Mouse (Mus musculus) limb, embryonic 15.5 days (tissue): ENCODE results near the gene Med26. TPM values are rescaled to one million over a fixed set of nuclear protein-coding genes. Genes with fewer than 3 reads are reported as not detected.

ENCODE experiments used
- ATAC-seq: fragments of 200-750 bp; cut with Nextera tagmentation; 2 replicates; pipeline ENCODE4 v1.8.0; 2017; ENCODE audit warnings: low read depth, moderate TSS enrichment; ENCODE audit not compliant: insufficient number of reproducible peaks, low FRiP score, low TSS enrichment
- H3K27ac ChIP-seq: fragments of 300-500 bp; sonication (generic); 2 replicates; pipeline ENCODE4 v1.5.1; 2015; ENCODE audit warnings: moderate library complexity, mild to moderate bottlenecking, inconsistent platforms
- H3K27me3 ChIP-seq: fragments of 300-500 bp; sonication (generic); 2 replicates; pipeline ENCODE4 v1.6.1; 2015; ENCODE audit warnings: inconsistent platforms
- H3K36me3 ChIP-seq: fragments of 300-500 bp; sonication (generic); 2 replicates; pipeline ENCODE4 v1.6.1; 2015; ENCODE audit warnings: inconsistent platforms
- H3K4me1 ChIP-seq: fragments of 300-500 bp; sonication (generic); 2 replicates; pipeline ENCODE4 v1.6.1; 2015; ENCODE audit warnings: inconsistent platforms
- H3K4me2 ChIP-seq: fragments of 300-500 bp; sonication (generic); 2 replicates; pipeline ENCODE4 v1.6.1; 2015; ENCODE audit warnings: mild to moderate bottlenecking, inconsistent platforms
- H3K4me3 ChIP-seq: fragments of 300-500 bp; sonication (generic); 2 replicates; pipeline ENCODE4 v1.5.1; 2015; ENCODE audit warnings: mild to moderate bottlenecking, inconsistent platforms
- H3K9ac ChIP-seq: fragments of 300-500 bp; sonication (generic); 2 replicates; pipeline ENCODE4 v1.6.1; 2015; ENCODE audit warnings: inconsistent platforms
- H3K9me3 ChIP-seq: fragments of 300-500 bp; sonication (generic); 2 replicates; pipeline ENCODE4 v1.6.1; 2016; ENCODE audit warnings: inconsistent platforms
- WGBS: fragments of 180-500 bp; shearing (Covaris S2); methylation state at CpG from one replicate; pipeline ENCODE4 v1.1.7; 2015; 5-methylcytosine and 5-hydroxymethylcytosine counted together
- polyA plus RNA-seq: library from polyadenylated mRNA; unstranded; fragments of >200 nt; fragmentation: Nextera tagmentation; extraction: Ambion mirVana; gene quantifications from 2 replicates; pipeline ENCODE4 v1.2.1, GENCODE M21; 2015

Med26 gene
- polyA plus RNA-seq, 1 experiment from 2014 or later = 19.5 TPM

DNA sequence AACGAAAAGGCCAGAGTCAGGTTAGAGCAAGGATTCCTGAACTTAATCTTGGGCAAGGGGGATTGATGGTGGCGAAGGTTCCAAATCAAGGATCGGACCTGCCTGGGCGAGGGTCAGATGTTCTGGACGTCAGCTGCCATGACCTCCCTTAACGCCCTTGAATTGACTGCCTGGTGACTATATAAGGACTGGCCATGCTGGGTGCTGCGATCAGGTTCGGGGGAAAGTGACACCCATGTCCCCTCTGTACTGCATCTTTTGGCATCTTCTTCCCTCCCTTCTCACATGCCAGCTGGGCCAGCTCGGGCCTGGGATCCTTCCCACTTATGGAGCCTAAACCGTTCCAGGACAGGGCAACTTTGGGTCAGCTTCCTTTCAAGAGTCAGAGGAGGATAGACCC lies 24.4 kb upstream of the Med26 start:
- H3K27ac ChIP-seq = 0 out of 2 replicates have a peak overlapping the region, but pooled peaks have one; percentile 97
- H3K9ac ChIP-seq = peak overlapping the region; percentile 57
- H3K9me3 ChIP-seq = no peaks in the 10 kb centered on the region
- ATAC-seq = no peak
- H3K36me3 ChIP-seq = peaks cover 21% of the 10 kb centered on the region
- H3K4me2 ChIP-seq = peak overlapping the region; percentile 90
- 3% methylated on average over 10 of the region's 10 CpGs for whole genome bisulfite sequencing
- H3K4me3 ChIP-seq = peak overlapping the region; percentile 69
- peaks cover 20% of the 10 kb centered on the region for H3K4me1 ChIP-seq
- H3K27me3 ChIP-seq = no peaks in the 10 kb centered on the region

DNA sequence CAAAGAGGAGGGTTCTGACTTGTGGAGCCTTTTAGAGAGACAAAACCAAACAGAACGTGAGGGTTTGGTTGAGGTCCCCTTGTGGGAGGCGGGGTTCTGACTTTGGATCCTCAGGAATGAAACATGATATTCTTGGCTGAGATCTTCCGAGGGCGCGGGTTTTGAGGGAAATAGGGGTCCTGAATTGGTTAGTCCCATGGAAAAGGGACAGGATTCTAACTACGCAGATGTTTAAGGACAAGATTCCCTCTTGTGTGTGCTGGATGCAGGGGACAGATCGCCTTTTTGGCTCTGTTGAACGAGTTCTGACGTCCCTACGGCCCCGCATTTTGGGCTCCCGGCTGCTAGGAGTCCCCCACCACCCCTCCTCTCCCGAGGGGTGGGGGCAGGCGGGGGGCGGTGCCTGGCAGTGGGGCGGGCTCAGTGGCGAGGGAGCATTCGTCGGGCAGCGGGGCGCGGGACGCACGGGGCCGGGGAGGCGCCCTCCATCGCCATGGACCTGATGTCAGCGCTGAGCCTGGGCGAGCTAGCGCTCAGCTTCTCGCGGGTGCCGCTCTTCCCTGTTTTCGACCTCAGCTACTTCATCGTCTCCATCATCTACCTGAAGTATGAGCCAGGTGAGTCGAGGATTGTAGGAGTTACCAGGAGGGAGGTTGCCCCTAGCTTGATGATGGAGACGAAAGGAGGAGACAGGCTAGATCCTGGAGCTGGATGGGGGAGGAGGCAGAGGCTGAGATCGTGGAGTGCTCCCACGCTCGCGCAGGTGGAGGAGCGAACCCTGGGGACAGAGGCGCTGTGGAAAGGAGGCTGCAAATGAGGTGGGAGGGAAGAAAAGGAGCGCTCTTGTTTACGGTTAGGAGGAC lies 23.8 kb upstream of the Med26 start, which contains the start of gene Tmem38a:
Gene Tmem38a (plus strand): TSS at position 445 of the 863 bp plus-strand sequence.
- H3K4me2 ChIP-seq = peak within 1 kb of the TSS; percentile 90
- peak; percentile 15; the same call in 1 of the 2 replicates for ATAC-seq

DNA sequence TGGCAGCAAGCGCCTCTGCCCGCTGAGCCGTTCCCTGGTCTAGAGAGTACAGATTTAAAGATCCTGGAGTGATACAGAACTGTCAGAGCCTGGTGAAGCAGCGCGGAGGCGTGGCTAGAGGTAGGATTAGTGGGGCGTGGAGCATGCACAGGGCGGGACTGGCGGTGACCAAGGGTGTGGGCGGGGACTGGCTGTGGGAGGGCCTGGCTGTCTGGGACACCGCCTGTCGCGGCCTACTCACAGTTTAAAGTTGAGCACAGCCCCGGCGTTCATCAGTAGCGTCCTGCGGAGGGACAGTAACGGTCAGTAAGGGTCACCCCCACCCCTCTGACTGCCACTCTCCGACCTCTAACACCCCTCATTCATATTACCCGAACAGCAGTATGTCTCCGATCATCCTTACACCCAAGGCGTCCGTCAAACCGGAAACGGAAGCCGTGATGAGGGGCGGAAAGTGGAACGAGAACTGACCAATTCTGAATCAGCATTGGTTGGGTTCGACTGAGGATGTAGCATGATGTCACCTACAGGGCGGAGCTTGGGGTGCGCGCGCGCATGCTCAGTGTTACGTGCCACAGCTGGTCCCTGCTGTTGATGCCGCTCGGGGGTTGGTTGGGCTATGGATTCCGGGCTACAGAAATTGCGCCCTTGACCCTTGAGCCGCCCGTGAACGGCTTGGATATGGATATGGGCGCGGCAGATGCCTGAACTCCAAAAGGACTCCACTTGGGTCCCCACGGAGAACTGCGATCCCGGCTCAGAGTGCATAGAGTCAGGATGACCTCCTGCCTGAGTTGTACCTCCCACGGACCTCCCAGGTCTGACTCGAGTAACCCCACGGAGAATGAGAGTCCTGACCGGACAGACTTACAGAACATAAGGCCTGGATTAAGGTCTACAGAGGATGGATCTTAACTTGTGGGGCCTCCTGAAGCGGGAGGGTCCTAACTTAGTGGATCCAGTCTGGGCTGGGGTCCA lies 22.9 kb upstream of the Med26 start, which contains the start of gene Smim7:
Gene Smim7 (minus strand): TSS at position 456 of the 978 bp plus-strand sequence.
- H3K4me2 ChIP-seq = peak within 1 kb of the TSS; percentile 90
- peaks cover 37% of the 10 kb centered on the region for H3K36me3 ChIP-seq
- H3K27me3 ChIP-seq = no peaks in the 10 kb centered on the region
- H3K4me1 ChIP-seq = peaks cover 20% of the 10 kb centered on the region
- H3K9me3 ChIP-seq = no peaks in the 10 kb centered on the region
- H3K27ac ChIP-seq = peak within 1 kb of the TSS; percentile 97
- under 1% methylated on average over 52 of the region's 52 CpGs for WGBS
- ATAC-seq = peak; percentile 98
- peak within 1 kb of the TSS; percentile 69 for H3K4me3 ChIP-seq
- H3K9ac ChIP-seq = peak within 1 kb of the TSS; percentile 57

More for the DNA sequence above, 23.8 kb upstream of the Med26 start, which contains the start of gene Tmem38a:
- peaks cover 20% of the 10 kb centered on the region for H3K4me1 ChIP-seq
- peak within 1 kb of the TSS; percentile 97 for H3K27ac ChIP-seq
- peak within 1 kb of the TSS; percentile 57 for H3K9ac ChIP-seq
- no peaks in the 10 kb centered on the region for H3K27me3 ChIP-seq
- peak within 1 kb of the TSS; percentile 69 for H3K4me3 ChIP-seq
- H3K9me3 ChIP-seq = no peaks in the 10 kb centered on the region
- whole genome bisulfite sequencing = under 1% methylated on average over 45 of the region's 45 CpGs
- H3K36me3 ChIP-seq = peaks cover 27% of the 10 kb centered on the region

DNA sequence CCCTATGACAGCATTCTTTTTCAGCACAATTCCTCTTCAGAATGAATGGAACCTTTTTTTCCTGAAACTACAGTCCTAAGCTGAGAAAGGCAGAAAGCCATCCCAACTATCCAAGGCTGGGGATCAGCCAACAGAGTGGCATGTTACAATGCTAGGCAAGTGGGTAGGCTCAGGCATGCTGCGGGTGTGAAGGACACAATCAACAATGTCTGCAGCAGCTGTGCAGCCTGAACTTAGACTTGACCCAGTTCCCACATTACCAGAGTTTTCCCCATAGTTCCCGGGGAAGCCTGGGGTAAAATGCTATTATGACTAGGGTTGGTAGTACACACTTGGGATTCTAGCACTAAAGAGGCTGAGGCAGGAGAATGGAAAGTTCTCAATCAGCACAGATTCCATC lies 17.9 kb upstream of the Med26 start:
- Histone ChIP-seq H3K36me3 (peaks cover 60% of the 10 kb centered on the region), H3K27me3 (no peaks in the 10 kb centered on the region), H3K4me3 (no peak overlapping the region), H3K4me2 (no peak overlapping the region), H3K9me3 (no peaks in the 10 kb centered on the region), H3K9ac (no peak overlapping the region), H3K27ac (no peak overlapping the region), H3K4me1 (peaks cover 11% of the 10 kb centered on the region)
- WGBS = 99% methylated on average over 2 of the region's 2 CpGs
- ATAC-seq = no peak

DNA sequence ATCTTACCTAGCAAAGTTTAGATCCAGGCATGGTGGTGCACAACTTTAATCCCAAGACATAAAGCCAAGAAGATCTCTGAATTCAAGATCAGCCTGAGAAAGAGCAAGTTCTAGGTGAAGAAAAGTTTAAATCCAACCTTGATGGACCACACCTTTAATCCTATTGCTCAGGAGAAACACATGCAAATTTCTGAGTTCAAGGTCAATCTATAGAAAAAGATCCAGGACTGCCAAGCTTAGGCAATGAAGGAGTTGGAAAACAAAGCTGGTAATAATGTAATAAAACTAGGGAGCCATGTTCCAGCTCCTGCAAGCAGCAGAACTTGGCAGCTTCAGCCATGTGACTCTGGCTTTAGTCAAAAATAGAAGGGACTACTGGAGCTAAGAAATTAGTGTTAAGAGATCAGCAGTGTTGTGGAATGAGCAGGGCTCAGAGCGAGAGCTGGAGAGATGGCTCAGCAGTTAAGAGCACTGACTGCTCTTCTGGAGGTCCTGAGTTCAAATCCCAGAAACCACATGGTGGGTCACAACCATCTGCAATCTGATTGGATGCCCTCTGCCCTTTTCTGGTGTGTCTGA lies 13.1 kb upstream of the Med26 start:
- Histone ChIP-seq H3K27me3 (no peaks in the 10 kb centered on the region), H3K4me2 (no peak overlapping the region), H3K4me1 (no peaks in the 10 kb centered on the region), H3K9ac (no peak overlapping the region), H3K27ac (no peak overlapping the region), H3K4me3 (no peak overlapping the region), H3K9me3 (no peaks in the 10 kb centered on the region), H3K36me3 (peaks cover 48% of the 10 kb centered on the region)
- WGBS = 89% methylated on average over 1 of the region's 1 CpGs
- ATAC-seq = no peak

DNA sequence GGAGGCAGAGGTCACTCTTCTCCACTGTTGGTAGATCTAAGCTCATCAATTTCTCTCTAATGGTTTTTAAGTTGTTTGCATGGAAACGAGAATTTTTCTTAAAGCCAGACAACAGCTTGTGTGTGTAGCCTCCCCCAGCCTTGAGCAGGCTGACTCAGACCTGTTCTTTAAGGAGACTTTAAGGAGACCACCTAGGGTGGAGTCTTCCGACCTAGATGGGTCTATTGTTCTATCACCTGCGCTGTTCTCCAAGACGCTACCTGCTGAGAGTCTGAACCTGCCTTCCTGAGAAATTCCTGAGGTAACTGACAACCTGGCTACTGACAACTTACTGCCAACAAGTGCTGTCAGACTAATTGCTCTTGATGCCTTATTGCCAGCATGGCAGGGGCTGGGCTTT lies 7.7 kb upstream of the Med26 start:
- WGBS = 50% methylated on average over 4 of the region's 4 CpGs
- Histone ChIP-seq H3K4me1 (no peaks in the 10 kb centered on the region), H3K27me3 (no peaks in the 10 kb centered on the region), H3K9ac (no peak overlapping the region), H3K4me3 (no peak overlapping the region), H3K4me2 (no peak overlapping the region), H3K27ac (no peak overlapping the region), H3K9me3 (no peaks in the 10 kb centered on the region), H3K36me3 (peaks cover 37% of the 10 kb centered on the region)
- no peak for ATAC-seq

DNA sequence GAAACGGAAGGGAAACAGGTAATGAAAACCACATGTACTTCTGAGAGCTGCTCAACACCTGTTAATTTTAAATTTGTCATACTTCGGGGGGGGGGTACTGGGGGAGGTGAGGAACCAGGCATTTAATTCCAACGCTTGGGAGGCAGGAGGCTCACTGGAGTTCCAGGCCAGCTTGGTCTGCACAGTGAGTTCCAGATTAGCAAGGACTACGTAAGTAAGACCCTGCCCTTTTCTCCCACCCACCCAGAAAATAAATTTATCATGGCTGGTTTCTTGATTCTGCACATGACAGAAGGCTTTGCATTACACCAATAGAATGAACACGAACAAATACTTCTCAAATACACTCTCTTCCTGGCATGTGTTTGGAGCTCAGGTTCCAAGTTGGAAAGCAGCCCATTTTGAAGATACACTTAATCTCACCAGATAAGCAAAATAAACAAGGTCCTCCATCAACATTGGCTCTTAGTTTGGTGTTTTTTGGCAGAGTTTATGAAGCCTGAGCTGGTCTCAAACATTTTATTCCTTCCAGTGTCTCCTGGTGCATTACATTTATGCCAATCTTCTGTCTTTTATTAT lies 1.3 kb upstream of the Med26 start:
- Histone ChIP-seq H3K9me3 (no peaks in the 10 kb centered on the region), H3K4me1 (peaks cover 19% of the 10 kb centered on the region), H3K9ac (peak overlapping the region; percentile 80; the same call in 1 of the 2 replicates), H3K27ac (peak overlapping the region; percentile 96), H3K4me3 (peak overlapping the region; percentile 73), H3K4me2 (peak overlapping the region; percentile 75), H3K27me3 (no peaks in the 10 kb centered on the region), H3K36me3 (peaks cover 18% of the 10 kb centered on the region)
- WGBS = 8% methylated on average over 5 of the region's 5 CpGs
- no peak for ATAC-seq

DNA sequence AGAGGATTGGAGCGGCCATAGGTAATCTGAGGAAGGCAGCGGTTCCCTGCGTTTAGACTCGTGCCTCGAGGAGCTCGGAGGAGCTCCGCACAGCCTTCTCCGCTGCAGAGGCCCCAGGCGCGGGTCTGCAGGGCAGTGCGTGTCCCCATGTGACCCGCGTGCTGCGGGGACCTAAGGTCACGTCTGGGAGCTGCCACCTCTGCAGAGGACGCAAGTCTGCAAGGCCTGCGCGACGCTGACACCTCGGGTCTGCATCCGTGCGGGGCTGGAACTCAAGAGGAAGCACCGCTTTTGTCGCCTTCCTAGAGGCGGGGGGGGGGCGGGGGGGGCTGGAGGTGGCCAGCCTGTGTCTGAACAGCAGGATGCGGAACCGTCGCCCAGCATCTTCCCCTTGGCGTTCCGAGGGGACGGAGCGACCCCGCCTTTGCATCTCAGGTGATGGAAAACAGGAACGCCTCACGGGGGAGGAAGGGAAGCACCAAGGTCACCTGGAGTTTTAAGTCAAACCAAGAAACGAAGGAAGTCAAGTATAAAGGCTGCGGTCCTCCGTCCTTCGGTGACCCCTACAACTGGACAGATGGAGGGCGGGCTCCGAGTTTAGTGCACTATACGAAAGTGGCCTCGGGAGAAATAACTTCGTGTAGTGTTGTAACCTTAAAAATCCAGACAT lies 709 bp upstream of the Med26 start:
- no peak; the same call in 1 of the 2 replicates for ATAC-seq
- peak overlapping the region; percentile 96 for H3K27ac ChIP-seq
- under 1% methylated on average over 41 of the region's 45 CpGs for WGBS

DNA sequence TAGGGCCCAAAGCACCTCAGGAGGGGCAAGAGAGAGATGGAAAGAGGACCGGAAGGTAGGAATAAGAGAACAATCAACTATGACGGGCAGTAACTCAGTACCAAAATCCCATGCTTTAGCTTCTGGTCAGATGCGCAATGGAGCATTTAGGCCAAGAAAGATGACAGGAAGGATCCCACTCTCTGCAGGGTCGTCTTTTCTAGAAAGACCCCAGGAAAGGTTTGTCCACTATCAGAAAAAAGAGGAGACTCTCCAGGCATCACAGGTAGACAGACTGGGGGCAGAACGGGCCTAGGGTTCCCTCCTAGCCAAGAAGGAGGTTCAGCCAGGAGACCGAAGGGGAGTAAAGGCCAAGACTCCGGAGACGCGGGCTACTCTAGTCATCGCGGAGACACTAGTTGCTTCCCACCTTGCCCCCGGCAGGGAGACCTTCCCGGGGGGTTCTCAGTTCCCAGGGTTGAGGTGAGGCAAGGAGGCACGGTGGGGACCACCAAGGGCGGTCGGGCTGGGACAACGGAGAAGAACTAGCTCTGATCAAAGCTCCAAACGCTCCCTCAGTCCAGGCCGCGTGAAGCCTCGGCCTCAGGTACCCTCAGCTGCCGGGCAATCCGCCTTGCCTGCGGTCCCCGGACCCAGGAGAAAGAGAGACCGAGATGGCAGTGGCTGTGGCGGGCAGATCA lies 808 bp downstream of the Med26 start:
- Histone ChIP-seq H3K27ac (peak overlapping the region; percentile 85), H3K9me3 (no peaks in the 10 kb centered on the region), H3K4me2 (peak overlapping the region; percentile 77), H3K4me3 (peak overlapping the region; percentile 73), H3K27me3 (no peaks in the 10 kb centered on the region), H3K4me1 (peaks cover 19% of the 10 kb centered on the region), H3K36me3 (peaks cover 16% of the 10 kb centered on the region), H3K9ac (peak overlapping the region; percentile 86)
- WGBS = 2% methylated on average over 27 of the region's 27 CpGs
- no peak for ATAC-seq

More for the DNA sequence above, 709 bp upstream of the Med26 start:
- no peaks in the 10 kb centered on the region for H3K9me3 ChIP-seq
- peak overlapping the region; percentile 75 for H3K4me2 ChIP-seq
- H3K4me1 ChIP-seq = peaks cover 19% of the 10 kb centered on the region
- H3K36me3 ChIP-seq = peaks cover 21% of the 10 kb centered on the region
- peak overlapping the region; percentile 80 for H3K9ac ChIP-seq
- H3K4me3 ChIP-seq = peak overlapping the region; percentile 73
- no peaks in the 10 kb centered on the region for H3K27me3 ChIP-seq

DNA sequence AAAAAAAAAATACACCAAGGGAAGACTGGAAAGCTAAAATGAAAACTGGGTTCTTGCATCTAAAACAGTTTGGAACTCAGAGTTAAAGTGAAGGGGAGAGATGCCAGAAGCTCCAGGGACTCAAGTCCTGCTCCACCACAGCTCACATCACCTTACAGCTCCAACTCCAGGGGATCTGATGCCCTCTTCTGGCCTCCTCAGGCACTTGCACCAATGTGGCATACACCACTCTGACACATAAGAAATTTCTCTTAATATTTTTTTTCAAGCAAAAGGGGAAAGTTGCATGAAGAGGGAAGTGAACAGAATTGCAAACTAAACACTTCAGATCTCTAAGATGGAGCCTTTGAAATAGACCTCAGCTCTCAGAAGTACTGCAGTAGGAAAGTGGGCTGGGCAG lies 8.8 kb downstream of the Med26 start:
- Histone ChIP-seq H3K4me1 (no peaks in the 10 kb centered on the region), H3K27me3 (no peaks in the 10 kb centered on the region), H3K27ac (no peak overlapping the region), H3K4me2 (no peak overlapping the region), H3K9me3 (no peaks in the 10 kb centered on the region), H3K36me3 (peaks cover 9% of the 10 kb centered on the region; the same call in 1 of the 2 replicates), H3K9ac (no peak overlapping the region), H3K4me3 (no peak overlapping the region)
- no peak for ATAC-seq
